Mouse (Mus musculus): Measurements from ENCODE around the gene Pax9. TPM values are rescaled to one million over a fixed set of nuclear protein-coding genes. Genes with fewer than 3 reads are reported as not detected.

Gene Pax9
- total RNA-seq (2014; rRNA removed; ENCODE audit: low replicate concordance) (0.12 TPM in 1 of 2 replicates, not detected in the other), polyA plus RNA-seq (2015; fragmentation: Nextera tagmentation; extraction: Ambion mirVana) (0.10 and 0.12 TPM in 2 replicates)

GRCm38 (mm10) chr12:56691427-56692079, at the start of gene Pax9:
Gene Pax9 (plus strand): TSS chr12:56691767.
- no peak for ATAC-seq (ENCODE audit: insufficient read depth, low read depth)
- no peak for DNase-seq (ENCODE audit: low spot score)
- peaks cover 99% of the 10 kb centered on the region for H3K27me3 ChIP-seq (ENCODE audit: control insufficient read depth, insufficient read depth, low read length)
- no peaks in the 10 kb centered on the region for H3K36me3 ChIP-seq (replicated peaks; ENCODE audit: control insufficient read depth, insufficient read depth, low read length)
- 1% methylated on average over 40 of the region's 40 CpGs for WGBS
- no peak within 1 kb of the TSS for H3K27ac ChIP-seq (ENCODE audit: low read depth)
- TF ChIP-seq EP300 (IDR thresholded peaks at IDR 0.05; ENCODE audit: low read depth) (no peak), CTCF (IDR thresholded peaks at IDR 0.05; ENCODE audit: low read depth) (no peak)
- peaks cover 5% of the 10 kb centered on the region; the same call in 1 of the 2 replicates for H3K9me3 ChIP-seq (replicated peaks; ENCODE audit: control insufficient read depth, low read length)
- H3K9ac ChIP-seq (replicated peaks; ENCODE audit: low read depth, low read length): no peak within 1 kb of the TSS
- H3K4me1 ChIP-seq (ENCODE audit: control insufficient read depth, insufficient read depth): peaks cover 3% of the 10 kb centered on the region; the same call in 1 of the 2 replicates
- H3K4me2 ChIP-seq (ENCODE audit: low read depth, low read length): peak within 1 kb of the TSS; percentile 31; the same call in 1 of the 2 replicates
- peak within 1 kb of the TSS; percentile 25 for H3K4me3 ChIP-seq (ENCODE audit: low read depth, low read length)

DNA sequence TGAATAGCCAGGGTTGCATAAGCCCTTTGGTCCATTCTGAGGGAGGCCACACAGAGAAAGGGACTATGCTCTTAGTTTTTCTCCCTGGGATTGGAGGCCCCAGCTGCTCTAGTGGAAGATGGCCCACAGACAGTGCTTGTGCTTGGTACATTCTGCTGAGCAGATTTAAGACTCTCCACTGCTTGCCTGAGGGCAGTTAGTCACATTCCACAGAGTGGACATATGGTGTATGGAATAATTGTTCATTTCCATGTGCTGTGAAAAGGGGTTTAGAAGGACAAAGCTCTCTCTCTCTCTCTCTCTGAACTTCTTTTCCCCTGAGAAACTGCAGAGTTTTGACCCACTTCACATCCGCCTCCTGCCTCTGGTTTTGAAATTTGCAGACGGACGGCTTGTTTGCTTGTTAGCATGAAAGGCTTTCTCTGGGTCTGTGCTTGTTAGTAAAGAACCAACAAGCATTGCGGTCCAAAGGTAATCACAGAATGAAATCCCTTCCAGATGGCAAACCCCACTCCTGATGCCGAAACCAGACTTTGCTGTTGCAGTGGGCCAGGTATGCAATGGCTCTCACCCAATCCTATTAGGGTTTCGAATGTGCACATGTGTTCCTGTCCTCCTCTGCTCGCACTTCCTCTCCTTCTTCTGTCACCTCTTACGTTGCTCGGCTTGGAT, 22.0 kb upstream of the Pax9 start:
- DNase-seq (ENCODE audit: low spot score) (no peak), ATAC-seq (ENCODE audit: insufficient read depth, low read depth) (no peak)
- Histone ChIP-seq H3K4me1 (ENCODE audit: control insufficient read depth, insufficient read depth) (no peaks in the 10 kb centered on the region), H3K9ac (replicated peaks; ENCODE audit: low read depth, low read length) (no peak overlapping the region), H3K4me3 (ENCODE audit: low read depth, low read length) (no peak overlapping the region), H3K36me3 (replicated peaks; ENCODE audit: control insufficient read depth, insufficient read depth, low read length) (no peaks in the 10 kb centered on the region), H3K9me3 (replicated peaks; ENCODE audit: control insufficient read depth, low read length) (no peaks in the 10 kb centered on the region), H3K27ac (ENCODE audit: low read depth) (no peak overlapping the region), H3K27me3 (ENCODE audit: control insufficient read depth, insufficient read depth, low read length) (no peaks in the 10 kb centered on the region), H3K4me2 (ENCODE audit: low read depth, low read length) (no peak overlapping the region)
- no peak for TF ChIP-seq EP300 (IDR thresholded peaks at IDR 0.05; ENCODE audit: low read depth)
- TF ChIP-seq CTCF (IDR thresholded peaks at IDR 0.05; ENCODE audit: low read depth): no peak
- 80% methylated on average over 9 of the region's 9 CpGs for WGBS

DNA sequence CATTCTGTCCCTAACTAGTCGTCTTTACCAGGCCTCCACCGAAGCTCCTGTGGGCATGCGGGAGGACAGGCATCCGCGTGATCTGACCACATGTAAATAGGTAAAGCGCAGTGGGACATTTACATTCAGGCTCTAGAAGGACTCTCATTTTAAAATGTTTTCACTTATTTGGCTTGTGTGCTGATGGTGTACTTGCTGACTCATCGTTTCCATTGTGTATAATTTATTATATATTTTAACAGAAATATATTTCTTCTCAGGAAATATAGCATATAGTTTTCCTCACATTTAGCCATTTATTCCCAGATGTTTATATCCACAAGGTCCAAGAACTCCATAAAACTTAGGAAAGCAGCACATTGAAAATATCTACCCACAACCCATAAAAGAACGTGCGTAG, 20.8 kb upstream of the Pax9 start:
- Histone ChIP-seq H3K36me3 (replicated peaks; ENCODE audit: control insufficient read depth, insufficient read depth, low read length) (no peaks in the 10 kb centered on the region), H3K4me1 (ENCODE audit: control insufficient read depth, insufficient read depth) (no peaks in the 10 kb centered on the region), H3K27ac (ENCODE audit: low read depth) (no peak overlapping the region), H3K27me3 (ENCODE audit: control insufficient read depth, insufficient read depth, low read length) (no peaks in the 10 kb centered on the region), H3K9ac (replicated peaks; ENCODE audit: low read depth, low read length) (no peak overlapping the region), H3K9me3 (replicated peaks; ENCODE audit: control insufficient read depth, low read length) (no peaks in the 10 kb centered on the region), H3K4me3 (ENCODE audit: low read depth, low read length) (no peak overlapping the region), H3K4me2 (ENCODE audit: low read depth, low read length) (no peak overlapping the region)
- ATAC-seq (ENCODE audit: insufficient read depth, low read depth) (no peak), DNase-seq (ENCODE audit: low spot score) (no peak)
- WGBS: 86% methylated on average over 9 of the region's 9 CpGs
- no peak for TF ChIP-seq CTCF (IDR thresholded peaks at IDR 0.05; ENCODE audit: low read depth)
- TF ChIP-seq EP300 (IDR thresholded peaks at IDR 0.05; ENCODE audit: low read depth): no peak

GRCm38 (mm10) chr12:56674726-56675125, 16.8 kb upstream of the Pax9 start:
- Histone ChIP-seq H3K27ac (ENCODE audit: low read depth) (no peak overlapping the region), H3K4me3 (ENCODE audit: low read depth, low read length) (no peak overlapping the region), H3K9ac (replicated peaks; ENCODE audit: low read depth, low read length) (no peak overlapping the region), H3K27me3 (ENCODE audit: control insufficient read depth, insufficient read depth, low read length) (peaks cover 13% of the 10 kb centered on the region), H3K4me1 (ENCODE audit: control insufficient read depth, insufficient read depth) (no peaks in the 10 kb centered on the region), H3K36me3 (replicated peaks; ENCODE audit: control insufficient read depth, insufficient read depth, low read length) (no peaks in the 10 kb centered on the region), H3K9me3 (replicated peaks; ENCODE audit: control insufficient read depth, low read length) (no peaks in the 10 kb centered on the region), H3K4me2 (ENCODE audit: low read depth, low read length) (no peak overlapping the region)
- DNase-seq (ENCODE audit: low spot score) (no peak), ATAC-seq (ENCODE audit: insufficient read depth, low read depth) (no peak)
- 32% methylated on average over 3 of the region's 3 CpGs for WGBS
- no peak for TF ChIP-seq EP300 (IDR thresholded peaks at IDR 0.05; ENCODE audit: low read depth)
- TF ChIP-seq CTCF (IDR thresholded peaks at IDR 0.05; ENCODE audit: low read depth): peak; percentile 37

- ATAC-seq (ENCODE audit: insufficient read depth, low read depth): no peak
- 50% methylated on average over 7 of the region's 7 CpGs for WGBS
- H3K27me3 ChIP-seq (ENCODE audit: control insufficient read depth, insufficient read depth, low read length): peaks cover 42% of the 10 kb centered on the region
Observed at GRCm38 (mm10) chr12:56677620-56678019, 13.9 kb upstream of the Pax9 start.

More at GRCm38 (mm10) chr12:56677620-56678019, 13.9 kb upstream of the Pax9 start:
- no peak overlapping the region for H3K27ac ChIP-seq (ENCODE audit: low read depth)
- no peak overlapping the region for H3K4me2 ChIP-seq (ENCODE audit: low read depth, low read length)
- H3K4me1 ChIP-seq (ENCODE audit: control insufficient read depth, insufficient read depth): no peaks in the 10 kb centered on the region
- TF ChIP-seq CTCF (IDR thresholded peaks at IDR 0.05; ENCODE audit: low read depth) (no peak), EP300 (IDR thresholded peaks at IDR 0.05; ENCODE audit: low read depth) (no peak)
- H3K9ac ChIP-seq (replicated peaks; ENCODE audit: low read depth, low read length): no peak overlapping the region
- H3K9me3 ChIP-seq (replicated peaks; ENCODE audit: control insufficient read depth, low read length): no peaks in the 10 kb centered on the region
- H3K4me3 ChIP-seq (ENCODE audit: low read depth, low read length): no peak overlapping the region
- H3K36me3 ChIP-seq (replicated peaks; ENCODE audit: control insufficient read depth, insufficient read depth, low read length): no peaks in the 10 kb centered on the region
- DNase-seq (ENCODE audit: low spot score): no peak
